Mouse (Mus musculus) kidney, adult 2 months (tissue): Measurements from ENCODE around the gene Ptprd.

Source experiments
- CTCF ChIP-seq: fragments of 200-500 bp; conservative IDR thresholded peaks from 2 replicates; pipeline ENCODE4 v1.5.1; 2011; ENCODE audit warnings: low read depth, mild to moderate bottlenecking, control low read depth, low read length, moderate library complexity, mixed read lengths; ENCODE audit not compliant: insufficient read depth, insufficient read length
- POLR2A ChIP-seq: fragments of 200-500 bp; IDR thresholded peaks from one replicate; pipeline ENCODE4 v1.6.1; 2011; ENCODE audit warnings: low read depth, low read length, control low read depth

- TF ChIP-seq CTCF = no peak
- TF ChIP-seq POLR2A = no peak
Observed at GRCm38 (mm10) chr4:76222520-76222919, 1989.2 kb downstream of the Ptprd start.
